Mouse (Mus musculus) thymus, adult 2 months (tissue): ENCODE results near the gene Krt17. TPM values are rescaled to one million over a fixed set of nuclear protein-coding genes. Genes with fewer than 3 reads are reported as not detected.
A peak's percentile ranks its signal among the peaks of the same experiment; 100 is the strongest.

Experiments
- DNase-seq: peaks from one replicate; pipeline ENCODE4 v3.0.0; 2021
- H3K27ac ChIP-seq: fragments of 200-500 bp; 2 replicates; pipeline ENCODE4 v1.5.1; 2012; ENCODE audit warnings: low read length, control low read depth; ENCODE audit not compliant: control insufficient read depth, insufficient read depth
- H3K27me3 ChIP-seq: fragments of 200-500 bp; 2 replicates; pipeline ENCODE4 v1.6.1; 2012; ENCODE audit warnings: mild to moderate bottlenecking, low read length, moderate library complexity, mixed read lengths; ENCODE audit not compliant: control insufficient read depth, insufficient read depth
- H3K36me3 ChIP-seq: fragments of 200-500 bp; 2 replicates; pipeline ENCODE4 v1.6.1; 2012; ENCODE audit warnings: mild to moderate bottlenecking, low read length, moderate library complexity; ENCODE audit not compliant: control insufficient read depth, insufficient read depth
- H3K4me1 ChIP-seq: fragments of 200-500 bp; replicated peaks from 2 replicates; pipeline ENCODE4 v1.6.1; 2012; ENCODE audit warnings: low read length; ENCODE audit not compliant: control insufficient read depth, insufficient read depth
- H3K4me3 ChIP-seq: fragments of 200-500 bp; 2 replicates; pipeline ENCODE4 v1.5.1; 2012; ENCODE audit warnings: mild to moderate bottlenecking, low read length, control low read depth, moderate library complexity; ENCODE audit not compliant: control insufficient read depth, insufficient read depth
- CTCF ChIP-seq: fragments of 200-500 bp; IDR thresholded peaks from 2 replicates; pipeline ENCODE4 v1.5.1; 2012; ENCODE audit warnings: mild to moderate bottlenecking, control low read depth, low read length, moderate library complexity, borderline replicate concordance; ENCODE audit not compliant: control insufficient read depth, poor library complexity, insufficient read depth; ENCODE audit errors: extremely low read depth
- POLR2A ChIP-seq: fragments of 200-500 bp; IDR thresholded peaks from 2 replicates; pipeline ENCODE4 v1.6.1; 2012; ENCODE audit warnings: mild to moderate bottlenecking, low read length, control low read depth, moderate library complexity; ENCODE audit not compliant: control insufficient read depth, poor library complexity, insufficient read depth; ENCODE audit errors: extremely low read depth
- WGBS: fragments of 180-500 bp; shearing (Covaris S2); methylation state at CpG from one replicate; pipeline ENCODE4 v1.1.7; 2018; 5-methylcytosine and 5-hydroxymethylcytosine counted together
- polyA plus RNA-seq: library from polyadenylated mRNA; depleted of rRNA; stranded (reverse); fragments of >200 nt; gene quantifications from 2 replicates; pipeline ENCODE4 v1.2.3, GENCODE M21; 2012

The Krt17 gene
- polyA plus RNA-seq, 1 experiment, result 276 TPM

DNA sequence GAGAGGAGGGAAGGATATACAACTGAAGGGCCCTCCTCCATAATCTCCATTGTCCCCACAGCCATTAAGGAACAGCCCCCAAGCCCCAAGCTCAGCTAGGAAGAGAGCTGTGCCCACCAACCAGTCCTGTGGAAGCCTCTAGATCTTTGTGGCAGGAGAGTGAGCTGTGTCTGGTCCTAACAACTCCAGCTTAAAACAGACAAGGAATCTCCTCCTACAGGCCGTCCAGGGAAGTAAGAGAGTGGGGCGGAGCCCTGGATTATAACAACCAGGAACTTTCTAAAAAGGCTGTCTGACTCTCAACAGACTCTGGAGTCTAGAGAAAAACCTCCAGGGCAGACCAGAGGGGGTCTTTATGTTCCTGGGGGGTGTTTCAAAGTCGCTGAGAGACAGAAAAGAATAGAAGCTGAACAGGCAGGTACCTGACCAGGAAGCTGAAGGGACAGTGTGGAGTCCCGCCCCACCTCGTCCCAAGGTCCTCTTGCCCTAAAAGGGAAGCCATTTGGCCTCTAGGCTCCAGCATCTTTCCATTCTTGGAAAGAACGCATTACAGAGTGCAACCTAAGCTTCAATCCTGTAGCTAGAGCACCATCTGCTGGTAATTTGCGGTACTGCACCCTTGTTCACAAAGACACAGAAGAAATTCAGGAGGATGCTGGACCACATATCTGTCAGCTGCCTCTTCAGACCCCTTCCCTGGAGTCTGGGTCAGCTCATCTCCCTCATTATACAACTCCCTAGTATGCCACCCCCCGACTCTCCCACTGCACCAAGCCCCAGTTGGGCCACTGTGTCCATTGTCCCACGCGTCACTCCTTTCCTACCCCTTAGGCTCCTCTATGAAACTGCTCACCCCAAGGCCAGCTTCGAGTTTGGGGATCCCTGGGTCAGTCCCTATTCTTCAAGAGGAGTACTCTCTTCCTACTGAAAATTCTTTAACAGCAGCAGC, 21.0 kb upstream of the Krt17 start:
- H3K4me1 ChIP-seq, result no peaks in the 10 kb centered on the region
- no peaks in the 10 kb centered on the region for H3K27me3 ChIP-seq
- H3K27ac ChIP-seq, result no peak overlapping the region
- peak; percentile 76 for DNase-seq
- WGBS, result 28% methylated on average over 11 of the region's 11 CpGs
- no peaks in the 10 kb centered on the region for H3K36me3 ChIP-seq
- no peak overlapping the region for H3K4me3 ChIP-seq
- no peak for TF ChIP-seq POLR2A
- peak; percentile 21; the same call in 1 of the 2 replicates for TF ChIP-seq CTCF

GRCm38 (mm10) chr11:100278759-100279158, 17.9 kb upstream of the Krt17 start:
- no peaks in the 10 kb centered on the region for H3K36me3 ChIP-seq
- no peaks in the 10 kb centered on the region for H3K27me3 ChIP-seq
- H3K4me3 ChIP-seq, result no peak overlapping the region
- no peak for DNase-seq
- H3K27ac ChIP-seq, result no peak overlapping the region
- 45% methylated on average over 5 of the region's 5 CpGs for WGBS
- no peak for TF ChIP-seq CTCF
- no peak for TF ChIP-seq POLR2A
- H3K4me1 ChIP-seq, result no peaks in the 10 kb centered on the region

DNA sequence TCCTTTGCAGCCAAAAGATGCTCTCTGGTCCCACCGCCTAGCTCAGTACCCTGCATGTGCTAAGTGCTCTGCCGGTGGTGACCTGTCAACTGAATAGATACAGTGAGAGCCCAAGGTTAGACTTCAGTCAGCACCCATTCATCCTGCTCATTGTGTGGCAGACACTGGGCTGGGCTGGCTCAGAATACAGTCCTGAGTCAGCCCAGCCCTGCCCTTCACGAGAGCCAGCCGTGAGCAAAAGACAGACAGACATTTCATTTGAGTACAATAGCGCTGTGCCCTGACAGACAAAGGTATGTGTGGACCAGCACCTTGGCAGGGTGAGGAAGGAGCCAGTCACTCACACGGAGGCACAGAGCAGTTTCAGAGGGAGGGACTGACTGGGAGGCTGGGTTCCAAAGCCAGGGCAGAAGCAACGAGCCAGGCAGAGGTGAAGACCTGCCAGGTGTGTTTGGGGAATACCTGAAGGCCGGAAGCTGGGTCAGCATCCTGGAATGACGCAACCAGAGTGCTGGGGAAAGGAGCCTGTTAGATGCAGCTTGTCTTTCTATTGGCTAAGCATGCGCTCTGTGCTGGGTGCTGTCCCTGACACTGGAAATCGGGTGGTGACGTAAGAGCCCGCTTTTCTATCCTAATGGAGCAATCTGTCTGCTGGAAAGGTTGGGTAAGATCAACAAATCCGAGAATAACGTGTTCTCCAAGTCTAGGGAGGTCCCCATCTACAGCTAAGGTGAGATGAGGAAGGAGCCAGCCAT, 17.1 kb upstream of the Krt17 start:
- 72% methylated on average over 15 of the region's 15 CpGs for WGBS
- TF ChIP-seq POLR2A (no peak), CTCF (no peak)
- Histone ChIP-seq H3K4me1 (no peaks in the 10 kb centered on the region), H3K36me3 (no peaks in the 10 kb centered on the region), H3K27me3 (no peaks in the 10 kb centered on the region), H3K27ac (no peak overlapping the region), H3K4me3 (no peak overlapping the region)
- no peak for DNase-seq

GRCm38 (mm10) chr11:100275466-100275865, 14.6 kb upstream of the Krt17 start:
- H3K27ac ChIP-seq, result no peak overlapping the region
- H3K4me1 ChIP-seq, result no peaks in the 10 kb centered on the region
- no peaks in the 10 kb centered on the region for H3K36me3 ChIP-seq
- H3K4me3 ChIP-seq, result no peak overlapping the region
- WGBS, result 79% methylated on average over 5 of the region's 5 CpGs
- H3K27me3 ChIP-seq, result no peaks in the 10 kb centered on the region
- no peak for TF ChIP-seq CTCF
- TF ChIP-seq POLR2A, result no peak
- no peak for DNase-seq

DNA sequence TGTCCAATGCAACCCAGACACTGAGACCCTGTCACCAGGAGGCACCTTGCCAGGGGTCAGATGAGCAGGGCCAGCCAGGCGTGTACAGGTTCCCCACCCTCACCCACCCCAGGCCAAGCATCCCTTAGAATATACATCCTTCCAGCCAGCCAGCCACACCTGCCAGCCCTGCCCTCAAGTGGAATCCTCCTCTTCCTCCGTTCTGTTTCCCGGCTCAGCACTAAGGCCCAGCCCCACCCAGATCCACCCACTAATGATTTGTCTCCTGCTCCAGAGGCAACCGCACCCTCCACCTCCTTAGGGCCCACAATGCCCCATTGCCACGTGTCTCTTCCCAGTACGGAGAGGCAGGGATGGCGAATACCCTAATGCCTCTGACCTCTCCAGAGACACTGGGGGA, 13.9 kb upstream of the Krt17 start:
- TF ChIP-seq POLR2A (no peak), CTCF (no peak)
- DNase-seq, result no peak
- H3K27me3 ChIP-seq, result no peaks in the 10 kb centered on the region

DNA sequence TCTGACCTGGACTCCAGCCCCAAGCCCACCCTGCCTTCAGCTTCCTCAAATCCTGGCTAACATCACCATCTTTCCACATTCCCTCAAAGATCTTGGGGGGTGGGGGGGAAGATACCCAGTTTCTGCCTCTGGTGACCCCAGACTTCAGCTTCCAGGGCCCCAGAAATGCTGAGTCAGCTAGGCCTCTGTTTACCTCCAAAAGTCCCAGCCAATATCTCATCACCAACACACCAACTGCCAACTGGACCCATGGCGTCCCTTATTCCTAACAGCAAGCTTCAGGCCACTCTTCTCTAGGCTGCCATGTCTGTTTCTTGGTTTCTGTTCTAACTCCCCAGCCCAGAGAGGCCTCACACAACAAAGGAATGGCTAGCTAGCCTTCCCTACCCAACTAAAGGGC, 11.0 kb upstream of the Krt17 start:
- Histone ChIP-seq H3K4me1 (no peaks in the 10 kb centered on the region), H3K27ac (no peak overlapping the region), H3K4me3 (no peak overlapping the region), H3K27me3 (no peaks in the 10 kb centered on the region), H3K36me3 (no peaks in the 10 kb centered on the region)
- no peak for DNase-seq
- TF ChIP-seq POLR2A (no peak), CTCF (no peak)
- 79% methylated on average over 1 of the region's 1 CpGs for WGBS

More for the DNA sequence above, 13.9 kb upstream of the Krt17 start:
- H3K4me1 ChIP-seq, result no peaks in the 10 kb centered on the region
- H3K27ac ChIP-seq, result no peak overlapping the region
- no peak overlapping the region for H3K4me3 ChIP-seq
- H3K36me3 ChIP-seq, result no peaks in the 10 kb centered on the region
- 86% methylated on average over 7 of the region's 7 CpGs for WGBS
